8 mouse cellular contexts compared by ENCODE assay signal in genomic region chr5:136458102-136458863, GRCm38 (mm10).
DNase-seq lines count a peak whose midpoint lies in the region; ATAC-seq and TF ChIP-seq lines count a peak whose summit lies in the region.

No protein-coding gene starts in this region.

- H3K9me3 ChIP-seq in embryonic facial prominence, embryonic 14.5 days (ENCODE audit: control insufficient read depth, low read length), result no peaks in the 10 kb centered on the region
- no peaks in the 10 kb centered on the region for H3K9me3 ChIP-seq in embryonic facial prominence, embryonic 10.5 days
- no peaks in the 10 kb centered on the region for H3K9me3 ChIP-seq in lung, postnatal 0 days (ENCODE audit: low read length)

- peak; percentile 43 for DNase-seq in embryonic facial prominence, embryonic 14.5 days (ENCODE audit: low spot score)
- no peak for DNase-seq in embryonic facial prominence, embryonic 10.5 days (ENCODE audit: low spot score)
- peak; percentile 57 for DNase-seq in induced T-regulatory cell, adult 2 months (ENCODE audit: low read depth)
- DNase-seq in lung, postnatal 0 days (ENCODE audit: low spot score), result peak; percentile 91
- no peak for DNase-seq in spleen, postnatal 10 days (ENCODE audit: low spot score in 2 of 2)
- no peak for DNase-seq in T-cell, adult 2 months (ENCODE audit: low spot score)
- DNase-seq in right cerebral cortex, postnatal 36 days (ENCODE audit: low spot score in 2 of 2), result no peak

- peak; percentile 97 for TF ChIP-seq EP300 in lung, postnatal 0 days (IDR thresholded peaks at IDR 0.05)

- no peak for ATAC-seq in embryonic facial prominence, embryonic 14.5 days (ENCODE audit: low read depth)
- peak; percentile 7 for ATAC-seq in activated CD4-positive, CD25-positive, alpha-beta regulatory T cell, adult 4 months
- ATAC-seq in lung, postnatal 0 days, result peak; percentile 82

- H3K4me1 ChIP-seq in embryonic facial prominence, embryonic 14.5 days (ENCODE audit: control insufficient read depth, insufficient read depth, low read length), result no peaks in the 10 kb centered on the region
- H3K4me1 ChIP-seq in embryonic facial prominence, embryonic 10.5 days, result peaks cover 24% of the 10 kb centered on the region
- H3K4me1 ChIP-seq in lung, postnatal 0 days (ENCODE audit: insufficient read depth, low read depth, low read length), result peaks cover 23% of the 10 kb centered on the region; the same call in 1 of the 2 replicates

- no peaks in the 10 kb centered on the region for H3K36me3 ChIP-seq in embryonic facial prominence, embryonic 14.5 days (ENCODE audit: control insufficient read depth, insufficient read depth, low read length)
- H3K36me3 ChIP-seq in embryonic facial prominence, embryonic 10.5 days (replicated peaks), result peaks cover 19% of the 10 kb centered on the region; the same call in 1 of the 2 replicates
- H3K36me3 ChIP-seq in lung, postnatal 0 days (ENCODE audit: insufficient read depth, low read length), result no peaks in the 10 kb centered on the region

- no peak for TF ChIP-seq CTCF in lung, postnatal 0 days (IDR thresholded peaks at IDR 0.05)

- no peaks in the 10 kb centered on the region for H3K27me3 ChIP-seq in embryonic facial prominence, embryonic 14.5 days (replicated peaks; ENCODE audit: control insufficient read depth, insufficient read depth, low read length)
- no peaks in the 10 kb centered on the region for H3K27me3 ChIP-seq in embryonic facial prominence, embryonic 10.5 days (replicated peaks; ENCODE audit: low read depth, poor library complexity, severe bottlenecking)
- no peaks in the 10 kb centered on the region for H3K27me3 ChIP-seq in lung, postnatal 0 days (replicated peaks; ENCODE audit: insufficient read depth, low read length)

- no peak overlapping the region for H3K4me2 ChIP-seq in embryonic facial prominence, embryonic 14.5 days (ENCODE audit: low read depth, low read length)
- H3K4me2 ChIP-seq in lung, postnatal 0 days (replicated peaks; ENCODE audit: low read depth, low read length), result no peak overlapping the region

- no peak overlapping the region for H3K27ac ChIP-seq in embryonic facial prominence, embryonic 14.5 days (replicated peaks; ENCODE audit: low read depth, low read length)
- H3K27ac ChIP-seq in embryonic facial prominence, embryonic 10.5 days (replicated peaks), result no peak overlapping the region
- H3K27ac ChIP-seq in lung, postnatal 0 days (ENCODE audit: low read length), result peak overlapping the region; percentile 48

- 58% methylated on average over 7 of the region's 7 CpGs for WGBS in embryonic facial prominence, embryonic 14.5 days
- WGBS in embryonic facial prominence, embryonic 10.5 days, result 77% methylated on average over 7 of the region's 7 CpGs
- WGBS in lung, postnatal 0 days, result 23% methylated on average over 7 of the region's 7 CpGs

- H3K9ac ChIP-seq in embryonic facial prominence, embryonic 14.5 days (ENCODE audit: low read depth, low read length), result no peak overlapping the region
- H3K9ac ChIP-seq in lung, postnatal 0 days (replicated peaks; ENCODE audit: low read depth), result no peak overlapping the region

- H3K4me3 ChIP-seq in embryonic facial prominence, embryonic 14.5 days (ENCODE audit: low read depth, low read length), result no peak overlapping the region
- no peak overlapping the region for H3K4me3 ChIP-seq in embryonic facial prominence, embryonic 10.5 days
- no peak overlapping the region for H3K4me3 ChIP-seq in lung, postnatal 0 days (ENCODE audit: low read depth, low read length)

Comparison
In these comparisons a context has a peak if more than half of its experiments do, and no peak if none do; other contexts are left out.
1. DNase-seq: peak in embryonic facial prominence, embryonic 14.5 days (single experiment), induced T-regulatory cell, adult 2 months (single experiment) and lung, postnatal 0 days (single experiment); none in embryonic facial prominence, embryonic 10.5 days (single experiment), spleen, postnatal 10 days (0 of 2), T-cell, adult 2 months (single experiment) and right cerebral cortex, postnatal 36 days (0 of 2).